Mouse (Mus musculus) erythroblast, embryonic 14.5 days (primary cell): ENCODE results near the gene Ccr8.

Source experiments
- GATA1 ChIP-seq: IDR thresholded peaks from 2 replicates; pipeline ENCODE4 v1.6.1; 2012; ENCODE audit warnings: low read length, inconsistent platforms, mixed read lengths
- TAL1 ChIP-seq: IDR thresholded peaks from 3 replicates; pipeline ENCODE4 v1.6.1; 2012; ENCODE audit warnings: low read length, inconsistent platforms, mixed read lengths

DNA sequence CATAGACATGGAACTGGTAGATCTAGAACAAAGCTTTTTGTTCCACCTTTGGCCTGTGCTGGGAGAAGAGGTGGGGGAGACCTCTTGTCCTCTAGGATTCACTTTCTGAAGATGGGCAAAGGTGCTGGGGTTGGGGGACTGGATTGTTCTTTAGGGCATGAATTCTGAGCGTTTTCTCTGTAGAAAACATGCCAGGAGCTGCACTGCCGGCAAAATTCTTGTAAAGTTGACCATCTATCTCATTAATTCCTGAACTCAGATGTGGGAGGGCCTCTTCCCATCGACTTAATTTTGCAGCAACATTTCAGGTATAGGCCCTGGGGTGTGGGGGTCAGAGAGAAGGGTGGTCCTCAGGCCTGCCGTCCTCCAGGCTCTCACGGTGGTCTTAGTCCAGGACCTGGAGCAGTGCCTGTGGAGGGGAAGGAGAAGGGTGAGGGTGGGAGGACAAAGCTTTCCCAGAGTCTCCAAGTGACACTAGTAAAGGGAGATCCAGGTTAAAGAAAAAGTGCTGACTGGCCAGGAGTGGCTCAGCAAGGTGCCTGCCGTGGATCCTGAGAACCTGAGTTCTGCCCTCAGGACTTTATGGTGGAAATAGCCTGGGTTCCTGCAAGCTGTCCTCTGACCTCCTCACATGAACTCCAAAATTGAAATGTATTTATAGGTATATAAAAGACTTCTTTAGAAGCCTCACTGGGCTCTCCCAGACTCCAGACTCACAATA lies 42.0 kb downstream of the Ccr8 start:
- TF ChIP-seq TAL1, result no peak
- no peak for TF ChIP-seq GATA1
